Mouse (Mus musculus) intestine, embryonic 14.5 days (tissue): ENCODE data around the gene Numbl. TPM values are rescaled to one million over a fixed set of nuclear protein-coding genes. Genes with fewer than 3 reads are reported as not detected.

Experiments
- ATAC-seq: fragments of 200-750 bp; cut with Nextera tagmentation; replicated peaks from 2 replicates; pipeline ENCODE4 v1.8.0; 2017; ENCODE audit warnings: low read depth, moderate number of reproducible peaks, moderate TSS enrichment, moderate library complexity; ENCODE audit not compliant: low FRiP score, low TSS enrichment
- DNase-seq: peaks from one replicate; pipeline ENCODE4 v3.0.0-alpha.2; 2018; ENCODE audit warnings: low spot score
- H3K27ac ChIP-seq: fragments of 300-500 bp; sonication (generic); 2 replicates; pipeline ENCODE4 v1.5.1; 2014; ENCODE audit warnings: low read depth, mild to moderate bottlenecking, control low read depth
- H3K27me3 ChIP-seq: fragments of 300-500 bp; sonication (generic); replicated peaks from 2 replicates; pipeline ENCODE4 v1.6.1; 2014; ENCODE audit warnings: low read length, control low read depth; ENCODE audit not compliant: control insufficient read depth, insufficient read depth
- H3K36me3 ChIP-seq: fragments of 300-500 bp; sonication (generic); 2 replicates; pipeline ENCODE4 v1.6.1; 2014; ENCODE audit warnings: low read length, control low read depth; ENCODE audit not compliant: control insufficient read depth, insufficient read depth
- H3K4me1 ChIP-seq: fragments of 300-500 bp; sonication (generic); replicated peaks from 2 replicates; pipeline ENCODE4 v1.6.1; 2014; ENCODE audit warnings: low read length, control low read depth, mixed read lengths; ENCODE audit not compliant: control insufficient read depth, insufficient read depth
- H3K4me2 ChIP-seq: fragments of 300-500 bp; sonication (generic); 2 replicates; pipeline ENCODE4 v1.6.1; 2014; ENCODE audit warnings: low read length
- H3K4me3 ChIP-seq: fragments of 300-500 bp; sonication (generic); 2 replicates; pipeline ENCODE4 v1.5.1; 2014; ENCODE audit warnings: low read depth, low read length, control low read depth, mixed read lengths
- H3K9ac ChIP-seq: fragments of 300-500 bp; sonication (generic); 2 replicates; pipeline ENCODE4 v1.6.1; 2014; ENCODE audit warnings: mild to moderate bottlenecking, low read length
- H3K9me3 ChIP-seq: fragments of 300-500 bp; sonication (generic); 2 replicates; pipeline ENCODE4 v1.6.1; 2016; ENCODE audit warnings: low read length, control low read depth; ENCODE audit not compliant: control insufficient read depth
- WGBS: fragments of 180-500 bp; shearing (Covaris S2); extraction: QIAGEN DNeasy Blood & Tissue Kit; methylation state at CpG from one replicate; pipeline ENCODE4 v1.1.7; 2014; 5-methylcytosine and 5-hydroxymethylcytosine counted together
- polyA plus RNA-seq: library from polyadenylated mRNA; unstranded; fragments of >200 nt; fragmentation: Nextera tagmentation; extraction: Ambion mirVana; gene quantifications from 2 replicates; pipeline ENCODE4 v1.2.1, GENCODE M21; 2014

Gene Numbl
- 9.2 and 11.0 TPM in 2 replicates for polyA plus RNA-seq

DNA sequence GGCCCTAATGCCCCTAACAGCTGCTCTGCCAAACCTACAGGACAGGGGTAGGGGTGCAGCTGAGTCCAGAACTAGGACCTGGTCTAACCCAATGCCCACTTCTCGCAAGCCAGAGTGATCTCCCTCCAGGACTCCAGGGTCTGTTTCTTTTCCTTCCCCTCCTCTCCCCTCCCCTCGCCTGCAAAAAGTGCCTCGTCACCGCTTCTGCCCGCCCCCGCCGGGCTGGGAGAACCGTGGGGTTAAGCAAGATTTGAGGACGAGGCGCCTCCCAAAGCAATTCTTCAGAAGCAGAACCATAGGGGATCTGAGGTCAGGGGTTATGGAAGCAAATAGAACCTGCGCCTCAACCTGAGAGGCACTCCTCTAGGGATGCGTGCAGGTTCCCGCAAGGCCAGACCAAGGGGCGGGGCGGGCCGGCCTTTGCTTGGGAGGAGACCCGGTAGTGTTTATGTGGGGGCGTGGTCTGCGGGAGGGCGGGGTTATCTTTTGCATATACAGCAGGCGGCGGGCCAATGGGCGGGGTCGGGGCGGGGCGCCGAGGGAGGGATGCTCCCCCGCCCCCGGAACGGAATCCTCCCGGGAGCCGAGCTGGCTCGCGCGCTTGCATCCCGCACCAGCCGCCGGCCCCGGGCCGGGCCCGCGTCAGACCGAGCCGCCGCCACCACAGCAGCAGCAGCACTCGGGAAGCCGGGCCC is at the start of gene Numbl:
Numbl (plus strand) TSS at position 229 of the 695 bp plus-strand sequence.
- H3K9ac ChIP-seq: peak within 1 kb of the TSS; percentile 73
- H3K4me3 ChIP-seq: peak within 1 kb of the TSS; percentile 56
- WGBS: under 1% methylated on average over 45 of the region's 47 CpGs
- H3K27ac ChIP-seq: peak within 1 kb of the TSS; percentile 58
- peak within 1 kb of the TSS; percentile 75 for H3K4me2 ChIP-seq
- H3K36me3 ChIP-seq: peaks cover 22% of the 10 kb centered on the region
- DNase-seq: peak; percentile 97
- peak; percentile 88 for ATAC-seq
- peaks cover 22% of the 10 kb centered on the region for H3K4me1 ChIP-seq
- H3K9me3 ChIP-seq: no peaks in the 10 kb centered on the region
- no peaks in the 10 kb centered on the region for H3K27me3 ChIP-seq

DNA sequence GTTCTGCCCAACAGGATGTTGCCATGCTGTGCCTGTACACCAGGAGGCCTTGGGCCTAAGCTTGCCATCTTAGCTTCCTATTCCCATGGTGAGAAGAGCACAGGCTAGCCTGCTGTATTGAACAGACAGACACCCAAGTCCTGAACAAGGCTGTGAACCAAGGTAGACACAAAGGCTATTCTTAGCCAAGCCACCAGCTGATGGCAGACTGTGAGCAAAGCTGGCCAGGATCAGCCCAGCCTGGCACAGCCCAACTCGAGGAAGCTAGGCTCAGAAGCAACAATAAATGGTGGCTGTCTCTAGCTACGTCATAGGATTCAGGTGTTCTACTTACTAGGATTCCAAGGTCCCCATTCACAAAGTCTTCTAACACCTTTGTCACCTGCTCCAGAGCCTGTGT is 45.6 kb upstream of the Numbl start:
- Histone ChIP-seq H3K27me3 (no peaks in the 10 kb centered on the region), H3K4me1 (no peaks in the 10 kb centered on the region), H3K9ac (no peak overlapping the region), H3K4me3 (no peak overlapping the region), H3K36me3 (peaks cover 89% of the 10 kb centered on the region), H3K9me3 (no peaks in the 10 kb centered on the region), H3K27ac (no peak overlapping the region), H3K4me2 (no peak overlapping the region)
- WGBS: 87% methylated on average over 2 of the region's 2 CpGs
- DNase-seq: no peak
- no peak for ATAC-seq

- 82% methylated on average over 7 of the region's 7 CpGs for WGBS
- no peak for DNase-seq
- no peak overlapping the region for H3K9ac ChIP-seq
- H3K27ac ChIP-seq: no peak overlapping the region
- no peaks in the 10 kb centered on the region for H3K9me3 ChIP-seq
- H3K36me3 ChIP-seq: peaks cover 60% of the 10 kb centered on the region
- no peak for ATAC-seq
- H3K4me1 ChIP-seq: 0 out of 2 replicates have a peak, but pooled peaks cover 3% of the 10 kb centered on the region
- no peaks in the 10 kb centered on the region for H3K27me3 ChIP-seq
- H3K4me2 ChIP-seq: no peak overlapping the region
- no peak overlapping the region for H3K4me3 ChIP-seq
Measured at GRCm38 (mm10) chr7:27218586-27218985, 39.6 kb upstream of the Numbl start.

DNA sequence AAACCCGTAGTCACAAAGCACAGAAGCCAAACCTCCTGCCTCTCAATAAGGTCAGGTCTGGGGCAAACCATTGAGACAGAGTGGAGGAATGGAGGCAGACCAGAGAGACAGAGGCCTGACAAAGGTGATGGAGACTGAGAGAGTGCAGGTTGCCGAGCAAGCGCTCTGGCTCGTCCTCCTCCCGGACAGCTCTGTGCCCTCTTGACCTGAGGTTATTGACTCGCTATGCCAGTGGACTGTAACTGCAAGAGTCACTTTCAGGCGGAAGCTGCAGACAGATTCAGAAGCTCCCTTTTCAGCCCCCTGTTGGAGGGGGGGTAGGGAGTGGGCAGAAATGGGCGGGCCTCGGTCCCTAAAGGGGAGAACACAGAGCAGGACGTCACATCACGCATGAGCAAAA is 38.3 kb upstream of the Numbl start:
- Histone ChIP-seq H3K9me3 (no peaks in the 10 kb centered on the region), H3K27me3 (no peaks in the 10 kb centered on the region), H3K9ac (no peak overlapping the region), H3K4me2 (no peak overlapping the region), H3K4me3 (no peak overlapping the region), H3K27ac (no peak overlapping the region), H3K36me3 (peaks cover 49% of the 10 kb centered on the region), H3K4me1 (peaks cover 14% of the 10 kb centered on the region)
- no peak for ATAC-seq
- 69% methylated on average over 11 of the region's 11 CpGs for WGBS
- DNase-seq: no peak

- H3K27ac ChIP-seq: no peak overlapping the region
- no peak overlapping the region for H3K9ac ChIP-seq
- H3K4me2 ChIP-seq: no peak overlapping the region
- ATAC-seq (no peak), DNase-seq (no peak)
- H3K9me3 ChIP-seq: no peaks in the 10 kb centered on the region
- no peak overlapping the region for H3K4me3 ChIP-seq
- H3K27me3 ChIP-seq: no peaks in the 10 kb centered on the region
- 65% methylated on average over 6 of the region's 6 CpGs for WGBS
- peaks cover 34% of the 10 kb centered on the region for H3K4me1 ChIP-seq
- H3K36me3 ChIP-seq: peaks cover 36% of the 10 kb centered on the region
Measured at GRCm38 (mm10) chr7:27221939-27222338, 36.3 kb upstream of the Numbl start.

DNA sequence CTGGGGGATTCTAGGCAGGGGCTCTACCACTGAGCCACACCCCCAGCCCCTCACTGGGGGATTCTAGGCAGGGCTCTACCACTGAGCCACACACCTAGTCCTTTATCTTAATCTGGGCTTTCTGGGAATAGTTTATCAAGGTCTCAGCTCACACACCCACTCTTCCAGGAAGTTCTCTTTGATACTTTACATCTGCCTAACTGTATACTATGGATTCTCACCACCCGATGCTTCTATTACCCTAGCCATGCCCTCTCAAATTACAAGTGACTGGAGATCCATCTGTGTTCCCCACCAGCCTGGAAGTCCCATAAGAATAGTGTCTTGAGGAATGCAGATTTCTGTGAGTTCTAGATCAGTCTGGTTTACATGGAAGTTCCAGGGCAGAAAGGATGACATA is 35.7 kb upstream of the Numbl start:
- DNase-seq (no peak), ATAC-seq (no peak)
- Histone ChIP-seq H3K9ac (no peak overlapping the region), H3K4me1 (peaks cover 37% of the 10 kb centered on the region), H3K27me3 (no peaks in the 10 kb centered on the region), H3K4me3 (no peak overlapping the region), H3K27ac (no peak overlapping the region), H3K36me3 (peaks cover 30% of the 10 kb centered on the region), H3K9me3 (no peaks in the 10 kb centered on the region), H3K4me2 (no peak overlapping the region)
- 72% methylated on average over 1 of the region's 1 CpGs for WGBS

DNA sequence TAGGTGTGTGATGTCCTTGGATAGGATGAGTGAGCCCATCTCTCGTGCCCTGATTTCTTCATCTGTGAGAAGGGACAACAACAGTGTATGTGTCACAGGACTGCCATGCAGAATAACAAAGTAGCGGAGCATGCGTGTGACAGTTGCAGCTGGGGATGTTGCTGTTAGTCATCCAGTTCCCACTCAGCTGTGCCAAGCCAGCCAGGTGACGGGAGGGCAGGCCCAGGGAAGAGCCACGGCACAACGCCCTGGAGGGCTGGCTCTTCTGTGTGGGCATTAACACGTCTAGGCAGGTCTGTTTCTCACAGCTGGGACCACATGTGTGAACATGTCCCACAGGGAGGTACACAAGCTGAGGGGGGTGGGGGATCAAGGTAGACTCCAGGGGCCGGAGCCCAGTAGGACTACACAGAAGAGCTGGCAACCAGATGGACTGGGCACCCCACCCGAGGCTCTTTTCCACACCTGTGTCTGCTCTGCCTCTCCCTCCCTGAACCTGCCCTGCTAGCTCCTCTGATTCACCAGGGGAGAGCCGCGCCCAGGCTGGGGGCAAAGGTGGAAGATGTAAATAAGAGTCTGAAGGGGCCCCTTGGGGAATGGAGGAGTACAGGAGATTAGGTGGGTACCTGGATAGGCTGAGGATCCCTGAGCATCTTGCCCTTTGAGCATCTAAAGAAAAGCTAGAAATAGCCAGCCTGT is 33.2 kb upstream of the Numbl start:
- WGBS: 58% methylated on average over 11 of the region's 11 CpGs
- H3K4me3 ChIP-seq: peak overlapping the region; percentile 84
- H3K27me3 ChIP-seq: no peaks in the 10 kb centered on the region
- peak overlapping the region; percentile 64 for H3K27ac ChIP-seq
- ATAC-seq: peak; percentile 52
- DNase-seq: peak; percentile 77
- peak overlapping the region; percentile 30; the same call in 1 of the 2 replicates for H3K9ac ChIP-seq
- H3K9me3 ChIP-seq: no peaks in the 10 kb centered on the region
- H3K36me3 ChIP-seq: peaks cover 10% of the 10 kb centered on the region
- peaks cover 41% of the 10 kb centered on the region for H3K4me1 ChIP-seq
- H3K4me2 ChIP-seq: peak overlapping the region; percentile 77

DNA sequence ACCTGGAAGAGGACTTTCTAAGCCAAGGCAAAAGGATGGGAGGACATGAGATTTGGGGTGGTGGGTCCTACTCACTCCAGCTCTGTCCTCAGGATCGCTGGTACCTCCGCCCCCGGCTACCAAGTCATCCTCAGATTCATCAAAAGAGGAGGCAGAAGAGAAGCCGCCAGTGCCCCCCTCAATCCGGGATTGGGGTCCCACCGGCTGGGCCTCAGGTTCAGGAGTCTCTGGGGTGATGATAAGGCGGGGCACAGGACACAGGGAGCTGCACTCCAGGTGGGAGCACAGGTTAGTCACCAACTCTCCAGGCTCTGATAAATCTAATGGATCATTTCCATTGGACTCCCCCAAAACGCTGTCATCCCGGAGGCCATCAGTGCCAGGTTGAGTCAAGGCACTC is 31.0 kb upstream of the Numbl start:
- Histone ChIP-seq H3K27me3 (no peaks in the 10 kb centered on the region), H3K4me1 (peaks cover 46% of the 10 kb centered on the region), H3K9me3 (no peaks in the 10 kb centered on the region), H3K4me2 (peak overlapping the region; percentile 77), H3K36me3 (no peaks in the 10 kb centered on the region), H3K4me3 (peak overlapping the region; percentile 84), H3K27ac (no peak overlapping the region), H3K9ac (peak overlapping the region; percentile 85)
- DNase-seq (no peak), ATAC-seq (no peak)
- WGBS: 21% methylated on average over 9 of the region's 9 CpGs
